ENCODE assay signal across 14 mouse cellular contexts in the genomic region with DNA sequence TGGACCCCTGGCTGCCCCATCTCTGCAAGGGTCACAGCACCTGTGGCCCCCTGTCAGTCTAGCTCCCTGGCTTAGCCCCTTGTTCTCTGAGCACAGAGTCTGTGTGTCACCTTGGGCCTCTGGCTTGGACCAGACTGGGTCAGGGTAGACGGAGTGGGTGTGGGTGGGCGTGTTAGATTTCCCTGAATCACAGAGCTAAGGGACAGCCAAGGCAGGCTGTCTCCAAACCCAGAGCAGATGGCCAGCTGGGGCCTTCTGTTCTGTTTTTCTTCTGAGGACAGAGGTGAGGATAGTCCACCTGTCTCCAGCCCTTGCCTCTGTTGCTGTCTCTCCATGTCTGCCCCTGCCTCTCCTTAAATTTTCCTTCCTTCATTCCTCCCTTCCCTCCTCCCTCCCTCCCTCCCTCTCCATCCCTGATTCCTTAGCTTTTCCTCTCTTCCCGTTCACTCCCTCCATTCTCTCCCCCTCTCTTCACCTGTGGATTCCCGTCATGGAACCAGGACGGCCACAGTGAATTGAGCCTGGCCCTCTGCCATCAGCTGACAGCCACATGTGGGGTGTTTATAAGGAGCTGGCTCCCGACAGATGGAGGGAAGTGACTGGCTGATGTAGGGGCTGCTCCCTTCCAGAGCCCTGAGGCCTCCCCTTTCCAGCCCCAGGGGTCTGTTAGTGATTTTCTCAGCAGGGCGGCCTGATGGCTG. TPM values are rescaled to one million over a fixed set of nuclear protein-coding genes. Genes with fewer than 3 reads are reported as not detected.
DNase-seq lines count a peak whose midpoint lies in the region; ATAC-seq and TF ChIP-seq lines count a peak whose summit lies in the region.
"Had no signal": no experiment of that assay in that cellular context is flagged by ENCODE, and none has a peak within 500 bp of the region (broad histone marks: within the 10 kb centered on the region; RNA-seq: fewer than 3 reads in every experiment).

No protein-coding gene starts in this region.

- 0 out of 2 replicates have a peak, but pooled peaks have one; percentile 38 for ATAC-seq in limb, embryonic 13.5 days (ENCODE audit: low FRiP score, low read depth)
- peak; percentile 78 for ATAC-seq in forebrain, embryonic 16.5 days
- peak; percentile 69; the same call in 1 of the 2 replicates for ATAC-seq in neural tube, embryonic 14.5 days (ENCODE audit: low read depth)
- ATAC-seq in liver, embryonic 12.5 days, result no peak
- ATAC-seq: CD4-positive, CD25-positive, alpha-beta regulatory T cell, adult 4 months had no signal

- WGBS in limb, embryonic 13.5 days, result 37% methylated on average over 7 of the region's 7 CpGs
- WGBS in limb, embryonic 10.5 days, result 58% methylated on average over 7 of the region's 7 CpGs
- WGBS in forebrain, embryonic 16.5 days, result 30% methylated on average over 7 of the region's 7 CpGs
- 37% methylated on average over 7 of the region's 7 CpGs for WGBS in neural tube, embryonic 14.5 days
- 42% methylated on average over 7 of the region's 7 CpGs for WGBS in liver, embryonic 12.5 days (ENCODE audit: insufficient replicate concordance)

- no peak for TF ChIP-seq POLR2A in brain, embryonic 14.5 days (IDR thresholded peaks at IDR 0.05; ENCODE audit: borderline replicate concordance, extremely low read depth, insufficient read depth, insufficient read length, poor library complexity, severe bottlenecking)

- no peak overlapping the region for H3K4me3 ChIP-seq in limb, embryonic 13.5 days
- H3K4me3 ChIP-seq in limb, embryonic 10.5 days, result no peak overlapping the region
- no peak overlapping the region for H3K4me3 ChIP-seq in forebrain, embryonic 16.5 days (replicated peaks; ENCODE audit: low read length)
- H3K4me3 ChIP-seq in neural tube, embryonic 14.5 days (ENCODE audit: low read depth, low read length), result no peak overlapping the region
- no peak overlapping the region for H3K4me3 ChIP-seq in liver, embryonic 12.5 days
- H3K4me3 ChIP-seq: erythroblast, embryonic 14.5 days; gastrocnemius, adult 2 months; lung, embryonic 15.5 days had no signal

- no peak overlapping the region for H3K4me2 ChIP-seq in limb, embryonic 13.5 days (replicated peaks)
- no peak overlapping the region for H3K4me2 ChIP-seq in forebrain, embryonic 16.5 days (ENCODE audit: low read length)
- H3K4me2 ChIP-seq in neural tube, embryonic 14.5 days (ENCODE audit: low read depth, low read length), result no peak overlapping the region
- H3K4me2 ChIP-seq in liver, embryonic 12.5 days, result no peak overlapping the region
- H3K4me2 ChIP-seq: lung, embryonic 15.5 days had no signal

- DNase-seq in limb, embryonic 10.5 days (ENCODE audit: low spot score), result no peak
- DNase-seq in brain, embryonic 14.5 days (ENCODE audit: low read depth), result peak; percentile 84
- no peak for DNase-seq in ovary, adult 18-20 months (ENCODE audit: low spot score)
- DNase-seq: gastrocnemius, adult 2 months; kidney, adult 18-20 months; kidney, postnatal 36 days; liver had no signal

- TF ChIP-seq CTCF in brain, embryonic 14.5 days (IDR thresholded peaks at IDR 0.05; ENCODE audit: borderline replicate concordance, extremely low read depth, insufficient read depth, insufficient read length), result no peak

- H3K27ac ChIP-seq in limb, embryonic 13.5 days, result no peak overlapping the region
- H3K27ac ChIP-seq in limb, embryonic 10.5 days, result no peak overlapping the region
- H3K27ac ChIP-seq in forebrain, embryonic 16.5 days (ENCODE audit: low read length), result no peak overlapping the region
- H3K27ac ChIP-seq in neural tube, embryonic 14.5 days (ENCODE audit: low read depth, low read length), result no peak overlapping the region
- no peak overlapping the region for H3K27ac ChIP-seq in liver, embryonic 12.5 days
- H3K27ac ChIP-seq: gastrocnemius, adult 2 months; lung, embryonic 15.5 days had no signal

- H3K9ac ChIP-seq in limb, embryonic 13.5 days, result no peak overlapping the region
- H3K9ac ChIP-seq in forebrain, embryonic 16.5 days (replicated peaks; ENCODE audit: low read depth, low read length), result no peak overlapping the region
- H3K9ac ChIP-seq in neural tube, embryonic 14.5 days (replicated peaks; ENCODE audit: low read depth, low read length), result no peak overlapping the region
- H3K9ac ChIP-seq in liver, embryonic 12.5 days, result no peak overlapping the region
- H3K9ac ChIP-seq: lung, embryonic 15.5 days had no signal

- no peaks in the 10 kb centered on the region for H3K27me3 ChIP-seq in limb, embryonic 13.5 days
- peaks cover 5% of the 10 kb centered on the region; the same call in 1 of the 2 replicates for H3K27me3 ChIP-seq in limb, embryonic 10.5 days (ENCODE audit: low read depth, poor library complexity, severe bottlenecking)
- H3K27me3 ChIP-seq in forebrain, embryonic 16.5 days (replicated peaks; ENCODE audit: control insufficient read depth, insufficient read depth, low read length), result no peaks in the 10 kb centered on the region
- H3K27me3 ChIP-seq in neural tube, embryonic 14.5 days (ENCODE audit: control insufficient read depth, insufficient read depth, low read length), result no peaks in the 10 kb centered on the region
- H3K27me3 ChIP-seq in liver, embryonic 12.5 days (replicated peaks), result peaks cover 19% of the 10 kb centered on the region; the same call in 1 of the 2 replicates
- H3K27me3 ChIP-seq: lung, embryonic 15.5 days had no signal

- H3K4me1 ChIP-seq in limb, embryonic 13.5 days, result peaks cover 8% of the 10 kb centered on the region; the same call in 1 of the 2 replicates
- peaks cover 6% of the 10 kb centered on the region; the same call in 1 of the 2 replicates for H3K4me1 ChIP-seq in limb, embryonic 10.5 days
- H3K4me1 ChIP-seq in forebrain, embryonic 16.5 days (replicated peaks; ENCODE audit: control insufficient read depth, insufficient read depth, low read length), result peaks cover 9% of the 10 kb centered on the region
- H3K4me1 ChIP-seq in neural tube, embryonic 14.5 days (ENCODE audit: control insufficient read depth, insufficient read depth, low read length), result no peaks in the 10 kb centered on the region
- no peaks in the 10 kb centered on the region for H3K4me1 ChIP-seq in liver, embryonic 12.5 days
- H3K4me1 ChIP-seq: lung, embryonic 15.5 days had no signal

- H3K36me3 ChIP-seq in limb, embryonic 13.5 days, result no peaks in the 10 kb centered on the region
- no peaks in the 10 kb centered on the region for H3K36me3 ChIP-seq in limb, embryonic 10.5 days
- no peaks in the 10 kb centered on the region for H3K36me3 ChIP-seq in forebrain, embryonic 16.5 days (ENCODE audit: control insufficient read depth, insufficient read depth)
- no peaks in the 10 kb centered on the region for H3K36me3 ChIP-seq in neural tube, embryonic 14.5 days (ENCODE audit: control insufficient read depth, insufficient read depth, low read length)
- H3K36me3 ChIP-seq in liver, embryonic 12.5 days, result no peaks in the 10 kb centered on the region
- H3K36me3 ChIP-seq: lung, embryonic 15.5 days had no signal

- H3K9me3 ChIP-seq in limb, embryonic 13.5 days, result no peaks in the 10 kb centered on the region
- no peaks in the 10 kb centered on the region for H3K9me3 ChIP-seq in limb, embryonic 10.5 days (replicated peaks)
- no peaks in the 10 kb centered on the region for H3K9me3 ChIP-seq in forebrain, embryonic 16.5 days (ENCODE audit: control insufficient read depth, low read length)
- no peaks in the 10 kb centered on the region for H3K9me3 ChIP-seq in neural tube, embryonic 14.5 days (ENCODE audit: control insufficient read depth, low read length)
- no peaks in the 10 kb centered on the region for H3K9me3 ChIP-seq in liver, embryonic 12.5 days (replicated peaks)
- H3K9me3 ChIP-seq: lung, embryonic 15.5 days had no signal

RNA-seq across cellular contexts. Expression of gene Jph3, which starts 33.7 kb away (rescaled TPM):
- polyA plus RNA-seq in limb, embryonic 13.5 days (2015; fragmentation: Nextera tagmentation; extraction: Ambion mirVana), result 0.81 and 1.0 TPM in 2 replicates
- polyA plus RNA-seq in limb, embryonic 10.5 days (2016; fragmentation: Nextera tagmentation; extraction: Ambion mirVana), result 0.65 and 0.69 TPM in 2 replicates
- polyA plus RNA-seq in brain, embryonic 14.5 days (2012; rRNA removed), result 28.7 and 57.2 TPM in 2 replicates
- polyA plus RNA-seq in forebrain, embryonic 16.5 days (2015; fragmentation: Nextera tagmentation; extraction: Ambion mirVana), result 93.4 and 95.3 TPM in 2 replicates
- polyA plus RNA-seq in neural tube, embryonic 14.5 days (2014; fragmentation: Nextera tagmentation; extraction: Ambion mirVana), result 84.2 and 89.0 TPM in 2 replicates
- polyA plus RNA-seq in liver, embryonic 12.5 days (2016; fragmentation: Nextera tagmentation; extraction: Ambion mirVana), result 0.13 and 0.24 TPM in 2 replicates
- polyA plus RNA-seq: erythroblast, embryonic 14.5 days had no signal

Comparison
In these comparisons a context has a peak if more than half of its experiments do, and no peak if none do; other contexts are left out.
1. RNA of gene Jph3, which starts 33.7 kb away (polyA plus RNA-seq): 93.4 to 95.3 TPM in forebrain, embryonic 16.5 days, 84.2 to 89.0 TPM in neural tube, embryonic 14.5 days and 28.7 to 57.2 TPM in brain, embryonic 14.5 days; 0.81 to 1.0 TPM in limb, embryonic 13.5 days, 0.65 to 0.69 TPM in limb, embryonic 10.5 days and 0.13 to 0.24 TPM in liver, embryonic 12.5 days; every median in the first group is over 10 times any median in the second.